Mouse (Mus musculus) lung, embryonic 16.5 days (tissue): ENCODE data around the gene Aif1. TPM values are rescaled to one million over a fixed set of nuclear protein-coding genes. Genes with fewer than 3 reads are reported as not detected.

Source experiments
- microRNA-seq: library from miRNA; unstranded; fragments of <30 nt; microRNA quantifications from one replicate; pipeline ENCODE4, GENCODE M21; 2016
- polyA plus RNA-seq: library from polyadenylated mRNA; unstranded; fragments of >200 nt; fragmentation: Nextera tagmentation; extraction: Ambion mirVana; gene quantifications from 2 replicates; pipeline ENCODE4 v1.2.1, GENCODE M21; 2015

Aif1 gene
- polyA plus RNA-seq, 1 experiment from 2014 or later: 7.3 TPM

Small RNA genes within 50 kb of the gene (microRNA-seq; reads per million reads assigned to microRNA genes)
- gene Mir6973a (not detected), gene Mir6974 (not detected)

Other genes with a start within 250 kb of the Aif1 start
- 19.0 and 20.4 TPM in 2 replicates for gene Neu1, start 244.8 kb downstream of the Aif1 start, polyA plus RNA-seq
- gene Hspa1b, start 216.8 kb downstream of the Aif1 start, polyA plus RNA-seq: 0.10 and 0.19 TPM in 2 replicates
- 1.2 TPM in 1 of 2 replicates, not detected in the other for gene Gm20481, start 206.2 kb downstream of the Aif1 start, polyA plus RNA-seq
- 4.4 and 4.8 TPM in 2 replicates for gene Hspa1a, start 203.9 kb downstream of the Aif1 start, polyA plus RNA-seq
- 0.55 and 0.65 TPM in 2 replicates for gene Hspa1l, start 203.4 kb downstream of the Aif1 start, polyA plus RNA-seq
- gene Lsm2, start 194.2 kb downstream of the Aif1 start, polyA plus RNA-seq: 178 and 189 TPM in 2 replicates
- 88.0 and 96.2 TPM in 2 replicates for gene Vars, start 175.1 kb downstream of the Aif1 start, polyA plus RNA-seq
- 0.14 and 0.25 TPM in 2 replicates for gene Vwa7, start 159.5 kb downstream of the Aif1 start, polyA plus RNA-seq
- 4.3 and 4.6 TPM in 2 replicates for gene Sapcd1, start 148.1 kb downstream of the Aif1 start, polyA plus RNA-seq
- gene Msh5, start 129.3 kb downstream of the Aif1 start, polyA plus RNA-seq: 4.7 and 4.9 TPM in 2 replicates
- 298 and 322 TPM in 2 replicates for gene Clic1, start 126.1 kb downstream of the Aif1 start, polyA plus RNA-seq
- 305 and 309 TPM in 2 replicates for gene Ddah2, start 117.0 kb downstream of the Aif1 start, polyA plus RNA-seq
- 0.53 and 0.97 TPM in 2 replicates for gene Ly6g6c, start 110.7 kb downstream of the Aif1 start, polyA plus RNA-seq
- gene Mpig6b, start 109.9 kb downstream of the Aif1 start, polyA plus RNA-seq: 1.1 and 1.2 TPM in 2 replicates
- gene Ly6g6e, start 99.2 kb downstream of the Aif1 start, polyA plus RNA-seq: 1.8 and 2.3 TPM in 2 replicates
- 7.0 and 9.0 TPM in 2 replicates for gene Ly6g6d, start 98.0 kb downstream of the Aif1 start, polyA plus RNA-seq
- 0.31 and 0.79 TPM in 2 replicates for gene Ly6g6f, start 90.5 kb downstream of the Aif1 start, polyA plus RNA-seq
- 98.3 and 100 TPM in 2 replicates for gene Abhd16a, start 86.8 kb downstream of the Aif1 start, polyA plus RNA-seq
- gene Ly6g5c, start 67.8 kb downstream of the Aif1 start, polyA plus RNA-seq: not detected in 2 replicates
- gene Ly6g5b, start 60.6 kb downstream of the Aif1 start, polyA plus RNA-seq: 0.60 and 1.1 TPM in 2 replicates
- 18.3 and 19.7 TPM in 2 replicates for gene Gpank1, start 54.6 kb downstream of the Aif1 start, polyA plus RNA-seq
- gene Csnk2b, start 54.0 kb downstream of the Aif1 start, polyA plus RNA-seq: 242 and 248 TPM in 2 replicates
- 9.7 and 10.4 TPM in 2 replicates for gene D17H6S53E, start 49.7 kb downstream of the Aif1 start, polyA plus RNA-seq
- gene Apom, start 44.0 kb downstream of the Aif1 start, polyA plus RNA-seq: 1.4 and 13.6 TPM in 2 replicates
- gene Bag6, start 40.9 kb downstream of the Aif1 start, polyA plus RNA-seq: 46.3 and 54.9 TPM in 2 replicates
- gene Prrc2a, start 11.2 kb downstream of the Aif1 start, polyA plus RNA-seq: 151 and 167 TPM in 2 replicates
- gene Lst1, start 12.4 kb upstream of the Aif1 start, polyA plus RNA-seq: 11.3 and 12.4 TPM in 2 replicates
- gene Ltb, start 18.4 kb upstream of the Aif1 start, polyA plus RNA-seq: 1.0 and 1.5 TPM in 2 replicates
- 0.09 and 0.24 TPM in 2 replicates for gene Tnf, start 25.9 kb upstream of the Aif1 start, polyA plus RNA-seq
- gene Lta, start 29.3 kb upstream of the Aif1 start, polyA plus RNA-seq: 0.30 TPM in 1 of 2 replicates, not detected in the other
- 1.2 TPM in 1 of 2 replicates, not detected in the other for gene Gm16181, start 44.8 kb upstream of the Aif1 start, polyA plus RNA-seq
- 4.9 and 5.9 TPM in 2 replicates for gene Atp6v1g2, start 57.6 kb upstream of the Aif1 start, polyA plus RNA-seq
- gene Nfkbil1, start 59.7 kb upstream of the Aif1 start, polyA plus RNA-seq: 10.0 and 11.0 TPM in 2 replicates
- gene Ddx39b, start 65.7 kb upstream of the Aif1 start, polyA plus RNA-seq: 437 and 448 TPM in 2 replicates
- gene H2-D1, start 86.7 kb upstream of the Aif1 start, polyA plus RNA-seq: 141 and 161 TPM in 2 replicates
- gene H2-Q1, start 144.3 kb upstream of the Aif1 start, polyA plus RNA-seq: 0.24 and 0.38 TPM in 2 replicates
- 6.5 and 7.0 TPM in 2 replicates for gene H2-Q2, start 166.2 kb upstream of the Aif1 start, polyA plus RNA-seq
- 5.9 and 6.5 TPM in 2 replicates for gene H2-Q4, start 203.5 kb upstream of the Aif1 start, polyA plus RNA-seq
- gene H2-Q6, start 248.8 kb upstream of the Aif1 start, polyA plus RNA-seq: 0.48 and 1.5 TPM in 2 replicates